ENCODE assay signal across 26 mouse cellular contexts in genomic region chr1:174637564-174638085, GRCm38 (mm10).
DNase-seq lines count a peak whose midpoint lies in the region; ATAC-seq lines count a peak whose summit lies in the region.
"Had no signal": no experiment of that assay in that cellular context is flagged by ENCODE, and none has a peak within 500 bp of the region (broad histone marks: within the 10 kb centered on the region; RNA-seq: fewer than 3 reads in every experiment).

No protein-coding gene starts in this region.

- no peaks in the 10 kb centered on the region for H3K36me3 ChIP-seq in forebrain, embryonic 11.5 days (ENCODE audit: control insufficient read depth, insufficient read depth, low read length)
- H3K36me3 ChIP-seq in forebrain, embryonic 10.5 days (replicated peaks), result no peaks in the 10 kb centered on the region
- H3K36me3 ChIP-seq in midbrain, embryonic 15.5 days (replicated peaks), result no peaks in the 10 kb centered on the region
- H3K36me3 ChIP-seq in midbrain, embryonic 16.5 days (ENCODE audit: control insufficient read depth, insufficient read depth, low read length), result no peaks in the 10 kb centered on the region
- H3K36me3 ChIP-seq in forebrain, embryonic 13.5 days (ENCODE audit: poor library complexity, severe bottlenecking), result no peaks in the 10 kb centered on the region
- H3K36me3 ChIP-seq: embryonic facial prominence, embryonic 10.5 days; embryonic facial prominence, embryonic 15.5 days; G1E; heart, embryonic 12.5 days; limb, embryonic 12.5 days; liver, embryonic 15.5 days; lung, embryonic 15.5 days had no signal

- H3K27me3 ChIP-seq in forebrain, embryonic 11.5 days (ENCODE audit: control insufficient read depth, insufficient read depth, low read length), result no peaks in the 10 kb centered on the region
- no peaks in the 10 kb centered on the region for H3K27me3 ChIP-seq in forebrain, embryonic 10.5 days (ENCODE audit: poor library complexity, severe bottlenecking)
- no peaks in the 10 kb centered on the region for H3K27me3 ChIP-seq in midbrain, embryonic 15.5 days (replicated peaks)
- H3K27me3 ChIP-seq in midbrain, embryonic 16.5 days (ENCODE audit: control insufficient read depth, insufficient read depth, low read depth, low read length), result no peaks in the 10 kb centered on the region
- no peaks in the 10 kb centered on the region for H3K27me3 ChIP-seq in forebrain, embryonic 13.5 days
- H3K27me3 ChIP-seq: embryonic facial prominence, embryonic 15.5 days; heart, embryonic 12.5 days; limb, embryonic 12.5 days; liver, embryonic 15.5 days; lung, embryonic 15.5 days; Patski had no signal

- no peaks in the 10 kb centered on the region for H3K4me1 ChIP-seq in forebrain, embryonic 11.5 days (replicated peaks; ENCODE audit: control insufficient read depth, insufficient read depth, low read length)
- H3K4me1 ChIP-seq in forebrain, embryonic 10.5 days, result peaks cover 9% of the 10 kb centered on the region
- no peaks in the 10 kb centered on the region for H3K4me1 ChIP-seq in midbrain, embryonic 15.5 days
- H3K4me1 ChIP-seq in midbrain, embryonic 16.5 days (ENCODE audit: control insufficient read depth, insufficient read depth, low read length), result no peaks in the 10 kb centered on the region
- no peaks in the 10 kb centered on the region for H3K4me1 ChIP-seq in forebrain, embryonic 13.5 days
- H3K4me1 ChIP-seq: embryonic facial prominence, embryonic 10.5 days; embryonic facial prominence, embryonic 15.5 days; heart, embryonic 12.5 days; limb, embryonic 12.5 days; liver, embryonic 15.5 days; lung, embryonic 15.5 days; midbrain, embryonic 10.5 days had no signal

- H3K4me3 ChIP-seq in forebrain, embryonic 11.5 days (ENCODE audit: low read depth, low read length), result no peak overlapping the region
- H3K4me3 ChIP-seq in forebrain, embryonic 10.5 days, result no peak overlapping the region
- H3K4me3 ChIP-seq in midbrain, embryonic 15.5 days, result no peak overlapping the region
- no peak overlapping the region for H3K4me3 ChIP-seq in midbrain, embryonic 16.5 days (ENCODE audit: low read depth, low read length)
- H3K4me3 ChIP-seq in forebrain, embryonic 13.5 days, result no peak overlapping the region
- H3K4me3 ChIP-seq: embryonic facial prominence, embryonic 10.5 days; embryonic facial prominence, embryonic 15.5 days; heart, adult 2 months; heart, embryonic 12.5 days; limb, embryonic 12.5 days; liver, embryonic 15.5 days; lung, embryonic 15.5 days; midbrain, embryonic 10.5 days had no signal

- H3K27ac ChIP-seq in forebrain, embryonic 11.5 days (ENCODE audit: low read depth, low read length), result no peak overlapping the region
- no peak overlapping the region for H3K27ac ChIP-seq in forebrain, embryonic 10.5 days
- H3K27ac ChIP-seq in midbrain, embryonic 15.5 days, result no peak overlapping the region
- no peak overlapping the region for H3K27ac ChIP-seq in midbrain, embryonic 16.5 days (ENCODE audit: low read length)
- no peak overlapping the region for H3K27ac ChIP-seq in forebrain, embryonic 13.5 days
- H3K27ac ChIP-seq: embryonic facial prominence, embryonic 10.5 days; embryonic facial prominence, embryonic 15.5 days; heart, adult 2 months; limb, embryonic 12.5 days; liver, embryonic 15.5 days; lung, embryonic 15.5 days; midbrain, embryonic 10.5 days had no signal

- WGBS in forebrain, embryonic 11.5 days, result 34% methylated on average over 6 of the region's 6 CpGs
- 52% methylated on average over 6 of the region's 6 CpGs for WGBS in forebrain, embryonic 10.5 days
- WGBS in midbrain, embryonic 15.5 days, result 67% methylated on average over 6 of the region's 6 CpGs
- 59% methylated on average over 6 of the region's 6 CpGs for WGBS in midbrain, embryonic 16.5 days
- WGBS in forebrain, embryonic 13.5 days, result 28% methylated on average over 6 of the region's 6 CpGs

- ATAC-seq in forebrain, embryonic 11.5 days (replicated peaks; ENCODE audit: low FRiP score), result peak; percentile 84
- 0 out of 2 replicates have a peak, but pooled peaks have one; percentile 20 for ATAC-seq in midbrain, embryonic 15.5 days (replicated peaks)
- ATAC-seq in midbrain, embryonic 16.5 days, result no peak
- peak; percentile 64; the same call in 1 of the 2 replicates for ATAC-seq in forebrain, embryonic 13.5 days
- ATAC-seq: intestine, postnatal 0 days; Patski had no signal

- DNase-seq in forebrain, embryonic 11.5 days (ENCODE audit: low spot score), result no peak
- no peak for DNase-seq in forebrain, embryonic 10.5 days (ENCODE audit: extremely low spot score, low spot score)
- DNase-seq in retina, postnatal 1 day, result peak; percentile 36
- DNase-seq in thymus, postnatal 4 days, result no peak
- DNase-seq: adrenal gland, postnatal 10 days; cerebellum, adult 18-20 months; cerebellum, postnatal 14 days; gastrocnemius, postnatal 25 days; heart, adult 2 months; kidney, adult 9 months; kidney, postnatal 10 days; thymus, adult 2 months; thymus, postnatal 36 days had no signal

- no peak overlapping the region for H3K4me2 ChIP-seq in forebrain, embryonic 11.5 days (ENCODE audit: low read depth, low read length, severe bottlenecking)
- H3K4me2 ChIP-seq in midbrain, embryonic 15.5 days, result no peak overlapping the region
- no peak overlapping the region for H3K4me2 ChIP-seq in midbrain, embryonic 16.5 days (ENCODE audit: low read length)
- no peak overlapping the region for H3K4me2 ChIP-seq in forebrain, embryonic 13.5 days
- H3K4me2 ChIP-seq: embryonic facial prominence, embryonic 15.5 days; heart, embryonic 12.5 days; limb, embryonic 12.5 days; liver, embryonic 15.5 days; lung, embryonic 15.5 days had no signal

- H3K9ac ChIP-seq in forebrain, embryonic 11.5 days (ENCODE audit: low read length), result no peak overlapping the region
- no peak overlapping the region for H3K9ac ChIP-seq in midbrain, embryonic 15.5 days
- no peak overlapping the region for H3K9ac ChIP-seq in midbrain, embryonic 16.5 days (ENCODE audit: low read depth, low read length)
- H3K9ac ChIP-seq in forebrain, embryonic 13.5 days, result no peak overlapping the region
- H3K9ac ChIP-seq: embryonic facial prominence, embryonic 15.5 days; heart, embryonic 12.5 days; limb, embryonic 12.5 days; liver, embryonic 15.5 days; lung, embryonic 15.5 days had no signal

- H3K9me3 ChIP-seq in forebrain, embryonic 11.5 days (ENCODE audit: control insufficient read depth, low read length), result no peaks in the 10 kb centered on the region
- H3K9me3 ChIP-seq in forebrain, embryonic 10.5 days, result no peaks in the 10 kb centered on the region
- no peaks in the 10 kb centered on the region for H3K9me3 ChIP-seq in midbrain, embryonic 15.5 days
- H3K9me3 ChIP-seq in midbrain, embryonic 16.5 days (replicated peaks; ENCODE audit: control insufficient read depth, low read length, poor library complexity, severe bottlenecking), result no peaks in the 10 kb centered on the region
- H3K9me3 ChIP-seq in forebrain, embryonic 13.5 days (replicated peaks), result no peaks in the 10 kb centered on the region
- H3K9me3 ChIP-seq: embryonic facial prominence, embryonic 10.5 days; embryonic facial prominence, embryonic 15.5 days; heart, embryonic 12.5 days; limb, embryonic 12.5 days; liver, embryonic 15.5 days; lung, embryonic 15.5 days; midbrain, embryonic 10.5 days had no signal
